Mouse (Mus musculus): ENCODE results near the gene Bcl3. TPM values are rescaled to one million over a fixed set of nuclear protein-coding genes. Genes with fewer than 3 reads are reported as not detected.
A peak's percentile ranks its signal among the peaks of the same experiment; 100 is the strongest.

Gene Bcl3
- total RNA-seq (2012; rRNA removed) (15.8 and 18.8 TPM in 2 replicates), total RNA-seq (2014; rRNA removed) (3.2 and 3.8 TPM in 2 replicates), polyA plus RNA-seq (2012; ENCODE audit: insufficient read length, low read depth) (17.9 and 25.2 TPM in 2 replicates)

- peaks cover 30 to 57% of the 10 kb centered on the region in 2 experiments for H3K4me1 ChIP-seq (ENCODE audit: control insufficient read depth in 1 of 2, insufficient read depth in 2 of 2)
- TF ChIP-seq MAZ (IDR thresholded peaks at IDR 0.05; ENCODE audit: low read depth, low read length), result peak; percentile 74; the same call in 1 of the 2 replicates
- peak; percentile 42 for TF ChIP-seq ELF1 (IDR thresholded peaks at IDR 0.05; ENCODE audit: low read depth, low read length)
- TF ChIP-seq GABPA (IDR thresholded peaks at IDR 0.05; ENCODE audit: insufficient replicate concordance, low read depth, low read length), result no peak
- TF ChIP-seq SIN3A (IDR thresholded peaks at IDR 0.05; ENCODE audit: low read length), result peak; percentile 71
- TF ChIP-seq NELFE (IDR thresholded peaks at IDR 0.05; ENCODE audit: low read depth, low read length), result peak; percentile 35; the same call in 1 of the 2 replicates
- TF ChIP-seq MYC (IDR thresholded peaks at IDR 0.05; ENCODE audit: low read depth, low read length), result no peak
- peak; percentile 66 for TF ChIP-seq IRF4 (IDR thresholded peaks at IDR 0.05; ENCODE audit: low read depth, low read length)
- no peak for TF ChIP-seq USF2 (conservative IDR thresholded peaks at IDR 0.05; ENCODE audit: low read depth, low read length)
- TF ChIP-seq UBTF (IDR thresholded peaks at IDR 0.05; ENCODE audit: low read depth, low read length), result peak; percentile 82
- TF ChIP-seq TCF12 (IDR thresholded peaks at IDR 0.05; ENCODE audit: low read depth, low read length), result peak; percentile 77
- peak; percentile 70 for TF ChIP-seq POLR2A (IDR thresholded peaks at IDR 0.05; ENCODE audit: low read depth, low read length)
- no peak for TF ChIP-seq SMC3 (IDR thresholded peaks at IDR 0.05; ENCODE audit: low read depth, low read length)
- TF ChIP-seq KAT2A (IDR thresholded peaks at IDR 0.05; ENCODE audit: insufficient replicate concordance, low read length), result no peak
- TF ChIP-seq RCOR1 (conservative IDR thresholded peaks at IDR 0.05; ENCODE audit: low read depth, low read length), result no peak
- TF ChIP-seq USF1 (IDR thresholded peaks at IDR 0.05; ENCODE audit: low read depth, low read length), result no peak
- peak; percentile 25; the same call in 1 of the 2 replicates for TF ChIP-seq MEF2A (IDR thresholded peaks at IDR 0.05; ENCODE audit: borderline replicate concordance, low read depth, low read length)
- no peak for TF ChIP-seq E2F4 (IDR thresholded peaks at IDR 0.05; ENCODE audit: insufficient replicate concordance, low read depth, low read length)
- TF ChIP-seq MAFK (IDR thresholded peaks at IDR 0.05; ENCODE audit: insufficient replicate concordance, low read length), result no peak
- TF ChIP-seq RAD21 (IDR thresholded peaks at IDR 0.05; ENCODE audit: low read depth, low read length), result no peak; the same call in 1 of the 2 replicates
- TF ChIP-seq HCFC1 (IDR thresholded peaks at IDR 0.05; ENCODE audit: low read depth, low read length), result no peak
- TF ChIP-seq MAX (IDR thresholded peaks at IDR 0.05; ENCODE audit: low read length), result no peak
- TF ChIP-seq ZKSCAN1 (IDR thresholded peaks at IDR 0.05; ENCODE audit: borderline replicate concordance, low read depth, low read length), result no peak
- no peak for TF ChIP-seq CHD1 (IDR thresholded peaks at IDR 0.05; ENCODE audit: low read depth, low read length)
- no peak for TF ChIP-seq JUND (conservative IDR thresholded peaks at IDR 0.05; ENCODE audit: low read depth, low read length)
- peak; percentile 21 for TF ChIP-seq CHD2 (IDR thresholded peaks at IDR 0.05; ENCODE audit: low read length)
- TF ChIP-seq EP300 (IDR thresholded peaks at IDR 0.05; ENCODE audit: low read length), result no peak
- TF ChIP-seq ETS1 (conservative IDR thresholded peaks at IDR 0.05; ENCODE audit: low read depth, low read length), result peak; percentile 49
- TF ChIP-seq MXI1 (IDR thresholded peaks at IDR 0.05; ENCODE audit: low read depth, low read length), result peak; percentile 44; the same call in 1 of the 2 replicates
- no peak for TF ChIP-seq CTCF (conservative IDR thresholded peaks at IDR 0.05 in 1 of 2, IDR thresholded peaks at IDR 0.05 in 1 of 2; ENCODE audit: low read depth in 2 of 2, low read length in 2 of 2)
- TF ChIP-seq POLR2AphosphoS2 (IDR thresholded peaks at IDR 0.05; ENCODE audit: low read depth, low read length), result no peak
- no peak for TF ChIP-seq TBP (conservative IDR thresholded peaks at IDR 0.05; ENCODE audit: low read depth, low read length)
- no peak for TF ChIP-seq PAX5 (IDR thresholded peaks at IDR 0.05; ENCODE audit: low read length)
- TF ChIP-seq ZNF384 (IDR thresholded peaks at IDR 0.05; ENCODE audit: low read depth, low read length), result no peak
- no peak for TF ChIP-seq JUN (IDR thresholded peaks at IDR 0.05; ENCODE audit: insufficient read depth, low read depth, low read length)
- no peak for TF ChIP-seq ZC3H11A (IDR thresholded peaks at IDR 0.05; ENCODE audit: low read depth, low read length)
- TF ChIP-seq BHLHE40 (IDR thresholded peaks at IDR 0.05; ENCODE audit: low read depth, low read length), result peak; percentile 92
- TF ChIP-seq NRF1 (IDR thresholded peaks at IDR 0.05; ENCODE audit: low read depth, low read length), result 0 out of 2 replicates have a peak, but pooled peaks have one; percentile 22
- TF ChIP-seq ZMIZ1 (IDR thresholded peaks at IDR 0.05; ENCODE audit: low read depth, low read length), result no peak; the same call in 1 of the 2 replicates
- H3K27ac ChIP-seq (ENCODE audit: insufficient read depth, low read depth), result peak within 1 kb of the TSS; percentile 97
- H3K9me3 ChIP-seq (replicated peaks; ENCODE audit: low read length), result peaks cover 5% of the 10 kb centered on the region
- dilution Hi-C loops (cut with MboI; ENCODE audit: extremely low pct_ligation_motif_present, extremely low pct_unique_long_range_greater_than_20kb, low sequenced_read_pairs) (no loop called here), in situ Hi-C loops (cut with MboI; ENCODE audit: low pct_ligation_motif_present, low pct_unique_long_range_greater_than_20kb, low sequenced_read_pairs) (no loop called here)
- peaks cover 34% of the 10 kb centered on the region for H3K79me2 ChIP-seq (replicated peaks; ENCODE audit: control insufficient read depth, extremely low read depth, insufficient read depth, poor library complexity, severe bottlenecking)
- H3K9ac ChIP-seq (ENCODE audit: insufficient read depth, low read depth), result peak within 1 kb of the TSS; percentile 93
- peak within 1 kb of the TSS; percentile 72 to 92 (median 82) for H3K4me3 ChIP-seq (replicated peaks in 1 of 3; ENCODE audit: low read depth in 2 of 3, low read length in 2 of 3, poor library complexity in 1 of 3)
- H3K4me2 ChIP-seq (ENCODE audit: insufficient read depth, low read depth, poor library complexity, severe bottlenecking), result peak within 1 kb of the TSS; percentile 77
- H3K36me3 ChIP-seq (replicated peaks in 1 of 2; ENCODE audit: control insufficient read depth in 1 of 2, insufficient read depth in 1 of 2, low read length in 1 of 2), result peaks cover 16 to 31% of the 10 kb centered on the region in 2 experiments
- peak; percentile 62 for DNase-seq (ENCODE audit: extremely low read depth)
- H3K27me3 ChIP-seq (replicated peaks), result no peaks in the 10 kb centered on the region
These were observed at the start of gene Bcl3 for GRCm38 (mm10) chr7:19822604-19823058. Gene Bcl3, minus strand, starts transcription at chr7:19822770.

All from CH12.LX (cell line).